Mouse (Mus musculus) stomach, postnatal 0 days (tissue): ENCODE results near the gene Jsrp1. TPM values are rescaled to one million over a fixed set of nuclear protein-coding genes. Genes with fewer than 3 reads are reported as not detected.

Experiments
- ATAC-seq: fragments of 200-750 bp; cut with Nextera tagmentation; 2 replicates; pipeline ENCODE4 v1.8.0; 2017; ENCODE audit not compliant: low FRiP score, low TSS enrichment
- DNase-seq: peaks from one replicate; pipeline ENCODE4 v3.0.0-alpha.2; 2016; ENCODE audit warnings: low spot score
- H3K27ac ChIP-seq: fragments of 300-500 bp; sonication (generic); replicated peaks from 2 replicates; pipeline ENCODE4 v1.5.1; 2014; ENCODE audit warnings: mild to moderate bottlenecking, control low read depth
- H3K27me3 ChIP-seq: fragments of 300-500 bp; sonication (generic); 2 replicates; pipeline ENCODE4 v1.6.1; 2014; ENCODE audit warnings: low read length; ENCODE audit not compliant: control insufficient read depth, insufficient read depth
- H3K36me3 ChIP-seq: fragments of 300-500 bp; sonication (generic); 2 replicates; pipeline ENCODE4 v1.6.1; 2014; ENCODE audit warnings: low read length, mixed read lengths; ENCODE audit not compliant: control insufficient read depth, insufficient read depth
- H3K4me1 ChIP-seq: fragments of 300-500 bp; sonication (generic); replicated peaks from 2 replicates; pipeline ENCODE4 v1.6.1; 2014; ENCODE audit warnings: antibody characterized with exemption; ENCODE audit not compliant: control insufficient read depth, insufficient read depth
- H3K4me2 ChIP-seq: fragments of 300-500 bp; sonication (generic); replicated peaks from 2 replicates; pipeline ENCODE4 v1.6.1; 2014; ENCODE audit warnings: low read depth, mild to moderate bottlenecking, control low read depth, moderate library complexity
- H3K4me3 ChIP-seq: fragments of 300-500 bp; sonication (generic); 2 replicates; pipeline ENCODE4 v1.5.1; 2014; ENCODE audit warnings: low read depth, low read length, control low read depth
- H3K9ac ChIP-seq: fragments of 300-500 bp; sonication (generic); 2 replicates; pipeline ENCODE4 v1.6.1; 2014; ENCODE audit warnings: mild to moderate bottlenecking, low read length, control low read depth, mixed read lengths
- H3K9me3 ChIP-seq: fragments of 300-500 bp; sonication (generic); 2 replicates; pipeline ENCODE4 v1.6.1; 2016; ENCODE audit warnings: low read length; ENCODE audit not compliant: control insufficient read depth
- CTCF ChIP-seq: IDR thresholded peaks from 2 replicates; pipeline ENCODE4 v1.5.1; 2016; ENCODE audit warnings: antibody characterized with exemption, low read depth, mild to moderate bottlenecking, moderate library complexity
- EP300 ChIP-seq: optimal IDR thresholded peaks from 2 replicates; pipeline ENCODE3; 2016; ENCODE audit warnings: antibody characterized with exemption
- WGBS: fragments of 180-500 bp; shearing (Covaris S2); extraction: QIAGEN DNeasy Blood & Tissue Kit; methylation state at CpG from one replicate; pipeline ENCODE4 v1.1.7; 2014; 5-methylcytosine and 5-hydroxymethylcytosine counted together
- polyA plus RNA-seq: library from polyadenylated mRNA; unstranded; fragments of >200 nt; fragmentation: Nextera tagmentation; extraction: Ambion mirVana; gene quantifications from 2 replicates; pipeline ENCODE4 v1.2.1, GENCODE M21; 2015

Jsrp1 gene
- polyA plus RNA-seq, 1 experiment from 2014 or later: 0.96 TPM

- H3K27me3 ChIP-seq: no peaks in the 10 kb centered on the region
- no peak overlapping the region for H3K9ac ChIP-seq
- H3K27ac ChIP-seq: no peak overlapping the region
- H3K4me2 ChIP-seq: no peak overlapping the region
- DNase-seq: no peak
- H3K9me3 ChIP-seq: no peaks in the 10 kb centered on the region
- TF ChIP-seq EP300 (no peak), CTCF (no peak)
- peaks cover 50% of the 10 kb centered on the region for H3K36me3 ChIP-seq
- no peaks in the 10 kb centered on the region for H3K4me1 ChIP-seq
- no peak overlapping the region for H3K4me3 ChIP-seq
- ATAC-seq: no peak
Observed at GRCm38 (mm10) chr10:80779565-80779964, 33.7 kb downstream of the Jsrp1 start.

GRCm38 (mm10) chr10:80777123-80777522, 36.2 kb downstream of the Jsrp1 start:
- peaks cover 46% of the 10 kb centered on the region for H3K36me3 ChIP-seq
- peaks cover 3% of the 10 kb centered on the region; the same call in 1 of the 2 replicates for H3K4me1 ChIP-seq
- no peaks in the 10 kb centered on the region for H3K9me3 ChIP-seq
- TF ChIP-seq EP300 (no peak), CTCF (no peak)
- DNase-seq: no peak
- H3K27ac ChIP-seq: no peak overlapping the region
- no peak overlapping the region for H3K4me3 ChIP-seq
- no peak for ATAC-seq
- H3K4me2 ChIP-seq: no peak overlapping the region
- H3K27me3 ChIP-seq: no peaks in the 10 kb centered on the region
- H3K9ac ChIP-seq: no peak overlapping the region
- WGBS: 91% methylated on average over 5 of the region's 5 CpGs

- Histone ChIP-seq H3K4me3 (no peak overlapping the region), H3K9ac (peak overlapping the region; percentile 23; the same call in 1 of the 2 replicates), H3K4me1 (peaks cover 3% of the 10 kb centered on the region; the same call in 1 of the 2 replicates), H3K9me3 (no peaks in the 10 kb centered on the region), H3K27me3 (no peaks in the 10 kb centered on the region), H3K36me3 (peaks cover 44% of the 10 kb centered on the region), H3K27ac (0 out of 2 replicates have a peak overlapping the region, but pooled peaks have one; percentile 18), H3K4me2 (no peak overlapping the region)
- 63% methylated on average over 6 of the region's 6 CpGs for WGBS
- ATAC-seq: no peak
- TF ChIP-seq CTCF: no peak
- TF ChIP-seq EP300: no peak
- no peak for DNase-seq
Observed at GRCm38 (mm10) chr10:80776358-80776869, 36.9 kb downstream of the Jsrp1 start.

- TF ChIP-seq EP300 (no peak), CTCF (no peak)
- Histone ChIP-seq H3K27ac (0 out of 2 replicates have a peak overlapping the region, but pooled peaks have one; percentile 18), H3K4me3 (no peak overlapping the region), H3K27me3 (no peaks in the 10 kb centered on the region), H3K9me3 (no peaks in the 10 kb centered on the region), H3K4me2 (no peak overlapping the region), H3K36me3 (peaks cover 40% of the 10 kb centered on the region), H3K9ac (peak overlapping the region; percentile 23; the same call in 1 of the 2 replicates), H3K4me1 (peaks cover 3% of the 10 kb centered on the region; the same call in 1 of the 2 replicates)
- DNase-seq (no peak), ATAC-seq (no peak)
- WGBS: 74% methylated on average over 4 of the region's 4 CpGs
Observed at GRCm38 (mm10) chr10:80775731-80776130, 37.6 kb downstream of the Jsrp1 start.

- Histone ChIP-seq H3K27me3 (no peaks in the 10 kb centered on the region), H3K4me2 (no peak overlapping the region), H3K36me3 (peaks cover 43% of the 10 kb centered on the region), H3K27ac (peak overlapping the region; percentile 40; the same call in 1 of the 2 replicates), H3K4me3 (no peak overlapping the region), H3K9ac (no peak overlapping the region), H3K9me3 (no peaks in the 10 kb centered on the region), H3K4me1 (peaks cover 3% of the 10 kb centered on the region; the same call in 1 of the 2 replicates)
- WGBS: 72% methylated on average over 4 of the region's 4 CpGs
- DNase-seq (no peak), ATAC-seq (no peak; the same call in 1 of the 2 replicates)
- TF ChIP-seq CTCF (no peak), EP300 (no peak)
Observed at GRCm38 (mm10) chr10:80774981-80775380, 38.3 kb downstream of the Jsrp1 start.

- peak; percentile 83 for DNase-seq
- ATAC-seq: peak; percentile 76
- H3K9ac ChIP-seq: peak overlapping the region; percentile 41; the same call in 1 of the 2 replicates
- no peak overlapping the region for H3K4me2 ChIP-seq
- WGBS: 14% methylated on average over 2 of the region's 2 CpGs
- peak overlapping the region; percentile 80 for H3K27ac ChIP-seq
- H3K9me3 ChIP-seq: no peaks in the 10 kb centered on the region
- no peak for TF ChIP-seq EP300
- peak; percentile 98 for TF ChIP-seq CTCF
- peaks cover 3% of the 10 kb centered on the region; the same call in 1 of the 2 replicates for H3K4me1 ChIP-seq
- H3K27me3 ChIP-seq: no peaks in the 10 kb centered on the region
- no peak overlapping the region for H3K4me3 ChIP-seq
- H3K36me3 ChIP-seq: peaks cover 43% of the 10 kb centered on the region
Observed at GRCm38 (mm10) chr10:80774549-80774948, 38.7 kb downstream of the Jsrp1 start.
